Mouse (Mus musculus) left cerebral cortex, postnatal 4 days (tissue): ENCODE data around the gene Avil. TPM values are rescaled to one million over a fixed set of nuclear protein-coding genes. Genes with fewer than 3 reads are reported as not detected.

Experiments used
- DNase-seq: peaks from one replicate; pipeline ENCODE4 v3.0.0-alpha.2; 2022
- intact Hi-C: fragments of 180-260 bp; cut with DNase I; formaldehyde crosslinking; loops from one replicate; pipeline ENCODE4 v1.15.1; 2025
- total RNA-seq, 2 experiments: library from RNA; stranded (reverse); gene quantifications; 2 replicates each; pipeline ENCODE4 v1.2.3; 2021

Gene Avil
- total RNA-seq, 2 experiments from 2014 or later = 0.12 to 0.16 TPM

DNA sequence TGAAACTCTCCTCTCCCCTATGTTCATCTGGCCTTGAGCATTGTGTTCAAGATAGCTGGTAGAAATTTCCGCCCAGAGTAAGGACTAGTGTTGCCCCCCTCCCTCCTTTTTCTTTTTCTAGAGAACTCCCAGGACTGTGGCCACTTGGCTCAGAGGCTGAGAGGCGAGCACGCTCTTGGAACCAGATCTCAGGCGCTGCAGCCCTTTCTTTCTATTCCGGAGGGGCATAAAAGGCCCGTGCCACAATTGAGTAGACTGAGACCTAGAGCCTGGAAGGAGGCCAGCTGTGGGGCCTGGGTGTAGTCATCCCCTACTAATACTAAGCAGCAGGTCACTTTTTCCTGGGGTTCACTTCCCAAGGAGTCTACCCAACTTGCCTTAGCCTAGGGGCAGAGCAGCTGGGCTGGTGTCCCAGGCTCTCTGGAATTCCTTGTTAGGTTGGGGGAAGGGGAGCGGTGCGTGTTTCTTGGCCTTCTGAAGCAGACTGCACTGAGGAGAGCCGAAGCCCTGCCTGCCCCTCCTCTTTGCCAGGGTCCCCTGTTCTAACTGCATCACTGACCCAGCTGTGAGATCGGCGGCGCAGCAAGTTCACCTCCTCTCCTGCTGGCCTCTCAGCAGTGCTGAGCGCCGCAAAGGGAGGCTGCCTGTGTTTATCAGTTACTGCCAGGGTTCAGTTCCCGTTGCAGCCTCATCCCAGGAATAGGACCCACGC lies 20.1 kb upstream of the Avil start:
- DNase-seq = peak; percentile 60
- intact Hi-C loops = loop anchor here (5.0 kb wide), 1 partner anchor 58 kb away; no protein-coding TSS in a partner anchor

GRCm38 (mm10) chr10:126980933-126981530 lies 19.5 kb upstream of the Avil start:
- intact Hi-C loops = loop anchor here (5.0 kb wide), 1 partner anchor 59 kb away; no protein-coding TSS in a partner anchor
- DNase-seq = no peak

DNA sequence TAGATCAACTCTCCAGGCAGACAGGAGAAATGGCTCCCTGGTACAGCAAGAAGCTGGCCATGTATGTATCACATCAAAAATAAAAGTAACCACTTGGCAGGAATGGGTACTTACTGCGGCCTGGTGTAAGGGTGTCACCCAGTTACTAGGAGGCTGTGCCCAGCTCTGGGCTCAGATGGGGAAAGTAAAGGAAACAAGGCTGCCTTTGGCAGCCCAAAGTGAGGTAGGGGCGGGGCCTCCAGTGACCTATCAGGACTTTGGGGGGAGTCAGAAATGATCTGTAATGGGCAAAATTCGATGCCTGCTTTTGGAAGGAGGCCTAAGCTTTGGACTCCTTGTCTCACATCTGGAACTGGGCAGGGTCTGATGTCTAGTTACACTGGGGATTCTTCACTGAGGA lies 18.8 kb upstream of the Avil start:
- intact Hi-C loops = loop anchor here (5.0 kb wide), 1 partner anchor 59 kb away; no protein-coding TSS in a partner anchor
- no peak for DNase-seq

DNA sequence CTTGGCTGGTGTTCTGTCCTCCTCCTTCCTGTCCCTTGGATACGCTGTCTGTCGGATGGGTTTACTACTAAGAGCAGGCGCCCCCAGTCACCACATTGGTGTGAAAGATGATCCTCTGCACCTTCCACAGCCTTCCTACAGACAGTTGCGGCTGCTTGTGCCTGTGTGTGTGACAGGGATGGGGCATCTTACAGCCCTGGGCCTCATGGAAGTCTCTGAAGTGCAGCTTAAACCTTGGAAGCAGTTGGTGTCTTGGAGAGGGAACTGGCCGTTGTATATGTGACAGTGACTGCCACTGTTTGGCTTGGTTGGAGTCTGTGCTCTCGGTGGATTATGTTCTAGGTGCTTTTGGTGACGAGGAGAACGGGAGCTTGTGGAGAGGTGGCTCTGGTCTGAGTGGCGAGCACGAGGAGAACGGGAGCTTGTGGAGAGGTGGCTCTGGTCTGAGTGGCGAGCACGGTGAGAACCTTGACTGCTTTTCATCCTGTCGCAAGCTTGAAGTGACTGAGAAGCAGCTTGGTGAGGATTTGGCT lies 17.2 kb upstream of the Avil start:
- intact Hi-C loops = loop anchor here (5.0 kb wide), 1 partner anchor 61 kb away; no protein-coding TSS in a partner anchor
- DNase-seq = no peak

GRCm38 (mm10) chr10:126984189-126985004 lies 16.1 kb upstream of the Avil start:
- DNase-seq = peak; percentile 75
- intact Hi-C loops = loop anchor here (5.0 kb wide), 1 partner anchor 62 kb away; no protein-coding TSS in a partner anchor

DNA sequence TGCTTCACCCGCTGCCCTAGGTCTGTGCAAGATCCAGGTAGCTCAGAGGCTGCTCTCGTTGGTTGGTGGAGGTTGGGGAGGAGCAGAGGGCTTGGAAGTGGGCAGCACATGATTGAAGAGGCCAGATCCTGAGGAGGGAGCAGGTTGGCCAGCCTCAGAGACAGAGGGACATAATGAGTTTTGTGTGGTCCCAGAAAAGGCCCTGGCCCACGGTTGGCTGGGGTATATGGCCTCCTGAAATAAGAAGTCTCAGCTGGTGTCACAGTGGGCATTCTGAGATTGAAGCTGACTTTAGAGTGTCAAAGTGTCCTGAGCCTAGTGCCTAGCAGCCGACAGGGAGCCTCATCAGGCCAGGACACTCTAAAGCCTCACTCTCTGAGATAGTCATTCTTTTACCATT lies 15.4 kb upstream of the Avil start:
- intact Hi-C loops = no loop called here
- DNase-seq = no peak

DNA sequence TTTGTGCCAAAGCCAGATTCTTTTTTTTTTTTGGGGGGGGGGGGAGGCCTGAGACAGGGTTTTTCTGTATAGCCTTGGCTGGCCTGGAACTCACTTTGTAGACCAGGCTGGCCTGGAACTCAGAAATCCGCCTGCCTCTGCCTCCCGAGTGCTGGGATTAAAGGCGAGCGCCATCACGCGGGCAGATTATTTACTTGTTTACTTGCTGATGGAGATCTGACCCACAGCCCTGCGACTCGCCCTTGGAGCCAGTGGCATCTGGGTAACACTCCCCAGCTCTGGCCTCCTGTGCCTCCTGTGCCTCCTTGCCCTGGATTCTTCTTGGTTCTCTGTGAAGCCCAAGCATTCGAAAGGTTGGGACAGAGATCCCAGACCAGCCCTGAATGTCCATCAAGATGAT lies 14.9 kb upstream of the Avil start:
- intact Hi-C loops = no loop called here
- DNase-seq = no peak

- DNase-seq = peak; percentile 95
- intact Hi-C loops = no loop called here
Observed at GRCm38 (mm10) chr10:126986541-126986961, 14.0 kb upstream of the Avil start.

GRCm38 (mm10) chr10:126987183-126988118 lies 13.1 kb upstream of the Avil start:
- intact Hi-C loops = no loop called here

GRCm38 (mm10) chr10:126988513-126989165 lies 11.9 kb upstream of the Avil start:
- DNase-seq = no peak
- intact Hi-C loops = no loop called here

More at GRCm38 (mm10) chr10:126987183-126988118, 13.1 kb upstream of the Avil start:
- no peak for DNase-seq

DNA sequence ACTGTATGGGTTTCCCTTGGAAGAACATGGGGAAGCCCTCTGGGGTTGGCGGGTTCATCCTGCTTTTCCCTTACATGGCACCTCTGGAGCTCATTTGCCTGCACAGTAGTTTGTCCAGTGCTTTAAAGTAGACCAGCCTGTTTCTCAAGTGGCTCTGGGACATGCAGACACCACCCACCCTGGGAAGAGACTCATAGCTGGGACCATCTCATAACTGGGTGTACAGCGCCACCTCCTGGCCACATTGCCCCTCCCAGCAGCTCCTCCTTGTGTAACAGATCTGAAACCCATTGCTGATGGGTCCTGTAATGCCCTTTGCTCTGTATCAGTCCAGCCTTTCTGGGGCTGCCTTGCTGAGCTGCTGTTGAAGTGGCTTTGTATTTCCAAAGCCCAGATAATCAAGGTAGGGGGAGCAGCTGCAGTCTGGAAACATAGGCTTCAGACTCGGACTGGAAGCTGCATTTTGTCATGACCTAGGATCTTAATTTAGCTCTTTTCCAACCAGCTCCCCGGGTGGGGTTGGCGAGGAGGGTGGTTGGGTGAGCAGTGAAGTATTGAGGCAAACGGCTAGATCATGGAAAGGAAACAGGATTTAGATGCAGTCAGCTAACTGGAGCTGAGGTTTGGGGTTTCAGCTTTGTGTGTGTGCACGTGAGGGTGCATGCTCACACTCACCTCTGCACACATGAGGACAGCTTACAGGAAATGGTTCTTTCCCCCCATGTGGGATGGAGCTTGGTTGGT lies 10.0 kb upstream of the Avil start:
- intact Hi-C loops = loop anchor here (2.0 kb wide), 1 partner anchor 72 kb away; no protein-coding TSS in a partner anchor
- DNase-seq = peak; percentile 92

- intact Hi-C loops = loop anchor here (2.0 kb wide), 1 partner anchor 73 kb away; no protein-coding TSS in a partner anchor
- no peak for DNase-seq
Observed at GRCm38 (mm10) chr10:126991676-126992075, 8.8 kb upstream of the Avil start.

- DNase-seq = no peak
- intact Hi-C loops = no loop called here
Observed at GRCm38 (mm10) chr10:126993621-126994020, 6.9 kb upstream of the Avil start.

GRCm38 (mm10) chr10:126997340-126998113 lies 3.0 kb upstream of the Avil start:
- intact Hi-C loops = no loop called here
- DNase-seq = peak; percentile 26

DNA sequence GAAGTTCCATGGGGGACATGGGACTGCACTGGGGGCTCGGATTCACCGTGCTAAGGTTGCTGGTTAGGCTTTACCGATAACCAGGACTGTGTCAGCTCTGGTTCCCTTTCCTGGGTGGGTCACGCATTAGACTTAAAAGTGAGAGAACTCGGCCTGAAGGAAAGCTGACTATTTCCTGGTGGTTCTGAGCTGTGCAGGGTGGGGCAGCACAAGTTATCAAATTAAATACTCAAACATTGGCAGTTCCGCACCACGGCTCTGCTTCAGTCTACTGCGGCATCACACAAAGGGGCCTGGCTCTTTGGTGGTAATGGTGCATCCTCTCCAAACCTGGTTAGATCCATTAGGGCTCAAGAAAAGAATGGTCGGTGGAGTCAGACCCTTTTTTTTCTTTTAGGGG lies 788 bp downstream of the Avil start:
- intact Hi-C loops = no loop called here
- DNase-seq = no peak

GRCm38 (mm10) chr10:127002056-127002455 lies 1.5 kb downstream of the Avil start:
- intact Hi-C loops = no loop called here
- no peak for DNase-seq

DNA sequence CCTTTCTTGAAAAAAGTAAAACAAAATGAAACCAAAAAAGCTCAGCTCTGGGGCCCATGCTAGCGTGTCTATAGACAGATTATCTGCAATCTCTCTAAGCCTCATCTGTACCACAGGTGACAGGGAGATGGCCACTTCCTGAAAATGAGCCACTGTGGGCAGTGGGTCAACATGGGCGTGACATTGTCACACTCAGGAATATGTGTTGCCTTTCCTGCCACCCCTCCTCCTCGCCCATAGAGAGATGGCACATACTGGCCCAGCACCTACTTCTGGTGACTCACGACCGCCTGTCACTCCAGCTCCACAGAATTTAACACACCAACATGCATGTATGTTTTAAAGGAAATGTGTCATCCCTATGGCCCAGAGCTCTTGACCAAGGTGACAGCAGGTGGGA lies 2.3 kb downstream of the Avil start:
- intact Hi-C loops = no loop called here
- DNase-seq = no peak

GRCm38 (mm10) chr10:127003334-127003733 lies 2.8 kb downstream of the Avil start:
- intact Hi-C loops = no loop called here
- DNase-seq = no peak
